Mouse (Mus musculus) leukemia stem cell, adult 10-12 weeks (primary cell): ENCODE data around the gene Bglap3. TPM values are rescaled to one million over a fixed set of nuclear protein-coding genes. Genes with fewer than 3 reads are reported as not detected.

ENCODE experiments used
- polyA plus RNA-seq: library from polyadenylated mRNA; stranded (reverse); fragments of >175 nt; gene quantifications from 2 replicates; pipeline ENCODE4 v1.2.3, GENCODE M21; 2012; ENCODE audit warnings: low replicate concordance

Bglap3 gene
- polyA plus RNA-seq: not detected in 2 replicates

DNA sequence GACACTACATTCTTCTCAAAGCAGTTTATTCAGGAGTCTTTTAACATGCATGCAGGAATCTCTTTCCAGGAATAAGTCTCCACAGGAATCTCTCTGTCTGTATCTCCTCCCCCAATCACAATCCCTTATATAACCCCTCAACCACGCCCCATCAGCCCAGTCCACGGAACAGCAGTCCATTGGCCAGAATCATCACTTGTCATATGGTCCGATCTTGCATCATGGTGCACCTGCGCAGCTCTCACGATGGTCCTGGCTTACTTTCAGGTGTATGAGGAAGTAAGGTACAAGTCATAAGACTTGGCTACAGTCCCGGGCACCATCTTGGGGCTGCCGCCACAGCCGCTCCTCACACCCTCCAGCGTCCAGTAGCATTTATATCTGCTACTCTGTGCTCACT is at the start of gene Bglap3:
Gene Bglap3, minus strand, starts transcription at position 101 of the 400 bp plus-strand sequence.

DNA sequence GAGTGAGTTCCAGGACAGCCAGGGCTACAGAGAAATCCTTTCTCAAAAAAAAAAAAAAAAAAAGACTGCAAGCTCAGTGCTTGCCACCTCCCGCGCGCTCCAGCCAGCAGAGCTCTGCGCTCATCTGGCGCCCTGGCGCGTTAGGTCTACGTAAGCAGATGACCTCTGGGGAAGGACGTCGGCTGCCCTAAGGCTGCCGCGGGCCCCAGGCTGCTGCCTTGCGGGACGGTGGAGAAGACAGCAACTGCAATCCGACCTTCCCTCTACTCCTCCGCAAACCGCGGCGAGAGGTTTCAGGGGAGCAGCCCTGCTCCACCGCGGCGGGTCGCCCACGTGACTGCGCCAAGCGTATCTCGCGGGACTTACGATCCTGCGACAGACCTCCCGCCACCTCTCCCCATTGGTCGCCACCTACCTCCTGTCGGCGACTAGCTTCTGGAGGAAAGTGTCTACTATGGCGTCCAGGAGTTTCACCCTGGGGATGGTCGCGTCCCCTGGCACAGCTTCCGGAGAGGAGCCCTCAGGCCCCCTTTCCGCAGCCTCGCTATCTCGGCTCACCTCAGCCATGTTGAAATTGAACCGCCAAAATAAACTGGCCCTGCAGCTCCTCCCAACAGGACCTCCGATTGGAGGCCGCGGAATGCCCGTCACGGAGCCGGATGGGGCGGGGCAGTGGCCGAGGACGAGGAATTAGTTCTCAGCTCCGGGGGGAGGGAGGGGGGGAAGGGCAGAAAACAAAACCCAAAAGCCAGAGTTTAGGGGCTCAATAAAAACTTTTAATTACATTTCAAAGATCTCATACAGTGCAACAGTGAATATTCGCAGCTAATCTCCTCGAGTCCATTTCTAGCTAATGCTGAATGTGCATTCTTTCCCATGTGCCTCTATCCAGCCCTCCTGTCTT is 37.5 kb upstream of the Bglap3 start, which contains the start of gene Pmf1:
Gene Pmf1, minus strand, starts transcription at position 591 of the 904 bp plus-strand sequence.

DNA sequence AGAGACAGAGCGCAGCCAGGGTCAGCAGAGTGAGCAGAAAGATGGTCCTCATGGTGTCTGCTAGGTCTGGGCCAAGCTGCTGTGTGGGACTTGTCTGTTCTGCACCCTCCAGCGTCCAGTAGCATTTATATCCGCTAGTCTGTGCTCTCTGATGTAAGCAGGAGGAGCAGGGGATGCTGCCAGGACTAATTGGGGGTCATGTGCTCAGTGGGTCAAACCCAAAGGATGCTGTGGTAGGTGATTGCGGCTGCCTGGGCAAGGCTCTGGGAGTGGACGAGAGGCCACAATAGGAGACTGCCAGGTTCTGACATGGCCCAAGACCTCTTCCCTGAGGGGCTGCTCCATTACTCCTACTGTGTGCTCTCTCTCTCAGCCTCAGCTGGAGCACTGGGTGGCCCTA is 11.8 kb upstream of the Bglap3 start, which contains the start of gene Bglap:
Gene Bglap, minus strand, starts transcription at position 101 of the 400 bp plus-strand sequence.

DNA sequence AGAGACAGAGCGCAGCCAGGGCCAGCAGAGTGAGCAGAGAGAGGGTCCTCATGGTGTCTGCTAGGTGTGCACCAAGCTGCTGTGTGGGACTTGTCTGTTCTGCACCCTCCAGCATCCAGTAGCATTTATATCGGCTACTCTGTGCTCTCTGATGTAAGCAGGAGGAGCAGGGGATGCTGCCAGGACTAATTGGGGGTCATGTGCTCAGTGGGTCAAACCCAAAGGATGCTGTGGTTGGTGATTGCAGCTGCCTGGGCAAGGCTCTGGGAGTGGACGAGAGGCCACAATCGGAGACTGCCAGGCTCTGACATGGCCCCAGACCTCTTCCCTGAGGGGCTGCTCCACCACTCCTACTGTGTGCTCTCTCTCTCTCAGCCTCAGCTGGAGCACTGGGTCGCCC is 6.1 kb upstream of the Bglap3 start, which contains the start of gene Bglap2:
Gene Bglap2, minus strand, starts transcription at position 101 of the 400 bp plus-strand sequence.

DNA sequence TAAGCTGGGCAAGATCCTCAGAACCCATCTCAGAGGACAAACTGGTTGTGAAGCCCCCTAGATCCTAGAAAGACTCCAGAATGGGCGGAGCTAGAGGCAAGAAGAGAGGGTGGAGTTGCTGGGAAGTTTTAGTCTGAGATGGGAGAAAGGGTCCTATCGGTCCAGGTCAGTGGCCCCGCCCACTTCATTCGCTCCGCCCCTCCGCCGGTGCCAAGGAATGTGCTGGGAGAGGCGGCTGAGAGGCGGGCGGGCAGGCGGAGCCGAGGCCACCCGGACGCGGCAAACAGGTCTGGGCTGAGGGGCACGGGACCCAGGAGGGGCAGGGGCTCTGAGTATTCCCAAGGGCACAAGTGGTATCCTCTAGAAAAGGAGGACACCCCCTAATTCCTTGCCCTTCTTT is 8.2 kb downstream of the Bglap3 start, which contains the start of gene Paqr6:
Gene Paqr6, plus strand, starts transcription at position 248 of the 400 bp plus-strand sequence.

DNA sequence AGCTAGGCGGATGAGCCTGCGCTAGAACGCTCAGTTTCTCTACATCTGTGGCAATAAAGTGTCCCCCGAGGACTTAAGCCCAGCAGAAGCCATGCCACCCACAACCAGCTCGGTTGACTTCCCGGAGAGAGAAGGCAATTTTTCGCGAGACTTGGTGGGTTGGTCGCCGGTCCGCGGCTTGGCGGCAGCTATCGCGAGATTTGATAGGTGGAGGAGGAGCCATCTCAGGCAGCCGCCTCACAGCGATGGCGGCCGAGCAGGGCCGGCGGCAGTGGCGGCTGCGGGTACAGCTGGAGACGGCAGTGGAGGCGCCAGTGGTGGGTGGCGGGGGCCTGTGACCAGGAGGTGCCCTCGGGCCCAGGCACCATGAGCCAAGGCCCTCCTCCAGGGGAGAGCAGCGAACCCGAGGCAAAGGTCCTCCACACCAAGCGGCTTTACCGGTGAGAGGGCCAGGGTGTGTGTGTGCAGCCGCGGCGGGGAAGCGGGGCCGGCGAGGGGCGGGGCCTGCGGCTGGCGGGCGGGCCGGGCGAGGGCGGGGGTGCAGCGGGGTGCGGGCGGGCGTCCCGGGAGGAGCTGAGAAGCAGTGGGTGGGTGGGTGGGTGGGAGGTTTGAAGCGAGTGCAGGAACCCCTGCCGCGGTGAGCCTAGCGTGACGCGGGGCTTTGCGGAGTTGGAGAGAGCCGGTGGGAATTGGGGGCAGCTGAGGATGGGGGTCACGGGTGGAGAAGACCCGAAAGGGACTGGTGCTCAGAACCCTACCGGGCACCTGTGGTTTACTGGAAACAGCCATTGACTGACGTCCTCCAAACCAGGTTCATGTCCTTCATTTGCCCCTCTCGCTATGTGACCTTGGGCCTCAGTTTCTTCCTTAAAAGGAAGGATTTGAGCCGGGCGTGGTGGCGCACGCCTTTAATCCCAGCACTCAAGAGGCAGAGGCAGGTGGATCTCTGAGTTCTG is 36.2 kb downstream of the Bglap3 start, which contains the start of the genes Tmem79 and Smg5:
Gene Tmem79, minus strand, starts transcription at position 91 of the 956 bp plus-strand sequence.
Gene Smg5, plus strand, starts transcription at position 203 of the 956 bp plus-strand sequence.

DNA sequence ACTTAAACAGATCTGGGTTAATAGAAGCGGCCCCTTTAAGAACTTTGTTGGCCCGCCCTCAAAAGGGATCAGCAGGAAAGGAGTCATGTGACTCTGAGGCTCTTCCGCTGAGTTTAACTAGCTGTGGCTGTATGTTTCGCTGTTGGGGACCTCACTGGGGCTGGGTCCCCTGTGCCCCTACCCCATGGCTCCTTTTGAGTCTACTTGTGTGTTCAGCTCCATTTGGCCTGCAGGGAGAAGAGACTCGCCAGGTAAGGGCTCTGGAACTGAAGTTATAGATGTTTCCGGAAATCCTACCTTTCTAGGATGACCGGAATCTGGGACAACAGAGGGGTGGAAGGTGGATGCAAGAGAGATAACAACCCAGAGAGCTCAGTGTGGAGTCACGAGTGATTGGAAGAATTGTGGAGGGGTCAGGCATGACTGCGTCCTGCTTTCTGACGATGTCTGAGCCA is 47.6 kb downstream of the Bglap3 start, which contains the start of gene Glmp:
Gene Glmp, plus strand, starts transcription at position 73 of the 455 bp plus-strand sequence.

Other genes with a start within 250 kb of the Bglap3 start
- gene Mef2d, start 230.4 kb downstream of the Bglap3 start, polyA plus RNA-seq: 122 and 139 TPM in 2 replicates
- 0.09 TPM in 1 of 2 replicates, not detected in the other for gene Rhbg, start 118.0 kb downstream of the Bglap3 start, polyA plus RNA-seq
- not detected in 2 replicates for gene Gm38392, start 85.5 kb downstream of the Bglap3 start, polyA plus RNA-seq
- gene Tsacc, start 75.7 kb downstream of the Bglap3 start, polyA plus RNA-seq: 0.58 and 0.66 TPM in 2 replicates
- gene Cct3, start 75.6 kb downstream of the Bglap3 start, polyA plus RNA-seq: 11.4 and 21.3 TPM in 2 replicates
- gene Glmp, start 47.7 kb downstream of the Bglap3 start, polyA plus RNA-seq: 14.5 and 95.1 TPM in 2 replicates
- 0.21 and 3.1 TPM in 2 replicates for gene Tmem79, start 36.6 kb downstream of the Bglap3 start, polyA plus RNA-seq
- 91.7 and 114 TPM in 2 replicates for gene Smg5, start 36.5 kb downstream of the Bglap3 start, polyA plus RNA-seq
- gene Paqr6, start 8.2 kb downstream of the Bglap3 start, polyA plus RNA-seq: 0.55 and 0.57 TPM in 2 replicates
- not detected in 2 replicates for gene Bglap2, start 6.0 kb upstream of the Bglap3 start, polyA plus RNA-seq
- gene Bglap, start 11.7 kb upstream of the Bglap3 start, polyA plus RNA-seq: 0.51 TPM in 1 of 2 replicates, not detected in the other
- 95.1 and 190 TPM in 2 replicates for gene Pmf1, start 37.6 kb upstream of the Bglap3 start, polyA plus RNA-seq
- 4.0 and 23.4 TPM in 2 replicates for gene Slc25a44, start 52.4 kb upstream of the Bglap3 start, polyA plus RNA-seq
- 48.8 and 91.1 TPM in 2 replicates for gene Sema4a, start 88.4 kb upstream of the Bglap3 start, polyA plus RNA-seq
- gene Lmna, start 137.2 kb upstream of the Bglap3 start, polyA plus RNA-seq: 591 and 773 TPM in 2 replicates
- gene Mex3a, start 159.7 kb upstream of the Bglap3 start, polyA plus RNA-seq: 1.4 TPM in 2 replicates
- gene Rab25, start 175.6 kb upstream of the Bglap3 start, polyA plus RNA-seq: 0.39 TPM in 1 of 2 replicates, not detected in the other
- 19.8 and 57.6 TPM in 2 replicates for gene Lamtor2, start 180.3 kb upstream of the Bglap3 start, polyA plus RNA-seq
- 75.8 and 121 TPM in 2 replicates for gene Ubqln4, start 181.0 kb upstream of the Bglap3 start, polyA plus RNA-seq
- 37.4 and 416 TPM in 2 replicates for gene Ssr2, start 203.1 kb upstream of the Bglap3 start, polyA plus RNA-seq
- 143 and 295 TPM in 2 replicates for gene Arhgef2, start 233.2 kb upstream of the Bglap3 start, polyA plus RNA-seq